Mouse (Mus musculus) myocyte (in vitro differentiated cells): ENCODE measurements around the gene Fam193a.

Source experiments
- CEBPB ChIP-seq: IDR thresholded peaks from 2 replicates; pipeline ENCODE4 v1.6.1; 2011; ENCODE audit warnings: mild to moderate bottlenecking, moderate library complexity; ENCODE audit not compliant: poor library complexity, insufficient read depth, severe bottlenecking
- E2F4 ChIP-seq: IDR thresholded peaks from one replicate; pipeline ENCODE4 v1.6.1; 2011; ENCODE audit warnings: mild to moderate bottlenecking, control low read depth, moderate library complexity; ENCODE audit not compliant: insufficient read depth
- MAX ChIP-seq: IDR thresholded peaks from one replicate; pipeline ENCODE4 v1.6.1; 2011; ENCODE audit warnings: low read depth, mild to moderate bottlenecking, control low read depth
- MYOD1 ChIP-seq, 3 experiments: IDR thresholded peaks; one replicate each; pipeline ENCODE4 v1.6.1; 2011; ENCODE audit warnings: control low read depth in 2 of 3, low read depth in 2 of 3, mild to moderate bottlenecking in 2 of 3, moderate library complexity in 1 of 3; ENCODE audit not compliant: insufficient read length in 2 of 3, control insufficient read depth in 1 of 3
- MYOG ChIP-seq, 3 experiments: IDR thresholded peaks; one replicate each; pipeline ENCODE4 v1.6.1; 2011; ENCODE audit warnings: control low read depth in 2 of 3, low read depth in 2 of 3, mild to moderate bottlenecking in 2 of 3; ENCODE audit not compliant: insufficient read length in 2 of 3, control insufficient read depth in 1 of 3, insufficient read depth in 1 of 3
- POLR2A ChIP-seq: IDR thresholded peaks from one replicate; pipeline ENCODE4 v1.6.1; 2011; ENCODE audit warnings: low read depth, mild to moderate bottlenecking, control low read depth, moderate library complexity; ENCODE audit not compliant: insufficient read length
- POLR2AphosphoS2 ChIP-seq: IDR thresholded peaks from one replicate; pipeline ENCODE4 v1.6.1; 2011; ENCODE audit warnings: low read depth, control low read depth; ENCODE audit not compliant: insufficient read length
- REST ChIP-seq: IDR thresholded peaks from one replicate; pipeline ENCODE4 v1.6.1; 2011; ENCODE audit warnings: mild to moderate bottlenecking, control low read depth, moderate library complexity; ENCODE audit not compliant: insufficient read depth, insufficient read length
- TCF12 ChIP-seq: IDR thresholded peaks from one replicate; pipeline ENCODE4 v1.6.1; 2011; ENCODE audit warnings: mild to moderate bottlenecking, control low read depth; ENCODE audit not compliant: poor library complexity, insufficient read depth, severe bottlenecking
- TCF3 ChIP-seq: IDR thresholded peaks from one replicate; pipeline ENCODE4 v1.6.1; 2011; ENCODE audit warnings: low read depth, control low read depth; ENCODE audit not compliant: insufficient read length
- USF1 ChIP-seq: IDR thresholded peaks from one replicate; pipeline ENCODE4 v1.6.1; 2011; ENCODE audit warnings: low read depth, mild to moderate bottlenecking, control low read depth, moderate library complexity

- TF ChIP-seq POLR2A, result no peak
- TF ChIP-seq POLR2AphosphoS2, result no peak
- no peak for TF ChIP-seq USF1
- no peak for TF ChIP-seq MAX
- no peak for TF ChIP-seq MYOG (IDR thresholded peaks at IDR 0.05; ENCODE audit: control insufficient read depth in 1 of 3, insufficient read depth in 1 of 3, insufficient read length in 2 of 3, low read depth in 2 of 3)
- TF ChIP-seq MYOD1 (IDR thresholded peaks at IDR 0.05; ENCODE audit: control insufficient read depth in 1 of 3, insufficient read length in 2 of 3, low read depth in 2 of 3), result no peak
- no peak for TF ChIP-seq CEBPB
- no peak for TF ChIP-seq TCF3
- TF ChIP-seq E2F4, result no peak
- TF ChIP-seq TCF12, result no peak
- no peak for TF ChIP-seq REST
Observed at GRCm38 (mm10) chr5:34496745-34497144, 127.0 kb downstream of the Fam193a start.
